Mouse (Mus musculus): Measurements from ENCODE around the gene Ece2. TPM values are rescaled to one million over a fixed set of nuclear protein-coding genes. Genes with fewer than 3 reads are reported as not detected.
A peak's percentile ranks its signal among the peaks of the same experiment; 100 is the strongest.

Ece2 gene
- polyA plus RNA-seq, 1 experiment from 2014 or later: 3.6 TPM

DNA sequence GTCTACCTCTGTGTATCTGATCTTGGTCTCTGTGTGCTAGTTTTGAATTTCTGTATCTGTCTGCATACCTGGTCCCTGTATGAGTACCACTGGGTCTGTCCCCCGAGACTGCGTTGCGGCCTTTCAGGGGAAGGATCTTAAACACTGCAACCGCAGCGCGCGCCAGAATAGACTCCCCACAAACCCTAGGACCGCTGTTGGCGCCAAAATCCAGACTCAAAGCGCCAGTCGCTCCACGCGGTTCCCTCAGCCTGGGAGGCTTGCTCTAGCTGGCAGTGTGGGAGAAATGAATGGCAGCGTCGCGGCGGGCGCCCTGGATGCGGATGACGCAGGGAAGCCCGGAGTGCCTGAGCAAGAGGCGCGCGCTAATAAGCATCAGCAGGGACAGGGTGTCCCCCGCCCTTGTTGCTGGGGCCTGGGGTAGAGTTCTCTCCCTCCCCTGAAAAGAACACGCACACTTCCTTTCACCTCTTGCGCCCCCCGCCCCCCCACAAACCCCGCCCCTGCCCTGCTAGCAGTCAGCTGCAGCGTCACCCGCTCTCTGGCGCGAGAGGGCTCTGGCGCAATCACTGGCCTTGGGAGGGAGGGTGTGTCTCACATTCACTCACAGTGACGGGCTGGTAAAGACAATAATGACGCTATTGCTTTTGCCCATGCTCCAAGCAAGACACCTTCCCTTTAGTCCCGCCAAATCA, 7.5 kb upstream of the Ece2 start:
- no peaks in the 10 kb centered on the region for H3K9me3 ChIP-seq (ENCODE audit: low read length)
- peaks cover 23% of the 10 kb centered on the region for H3K27me3 ChIP-seq (ENCODE audit: insufficient read depth, low read length)
- H3K27ac ChIP-seq (ENCODE audit: low read length): no peak overlapping the region; the same call in 1 of the 2 replicates
- H3K4me2 ChIP-seq (replicated peaks; ENCODE audit: low read depth, low read length): peak overlapping the region; percentile 100
- H3K4me3 ChIP-seq (ENCODE audit: low read length): peak overlapping the region; percentile 76
- peaks cover 26% of the 10 kb centered on the region for H3K4me1 ChIP-seq (ENCODE audit: insufficient read depth, low read length)
- under 1% methylated on average over 36 of the region's 37 CpGs for WGBS
- peak; percentile 50 for ATAC-seq (ENCODE audit: low FRiP score, low TSS enrichment)
- 0 out of 2 replicates have a peak, but pooled peaks cover 5% of the 10 kb centered on the region for H3K36me3 ChIP-seq (ENCODE audit: insufficient read depth, low read length)
- H3K9ac ChIP-seq (replicated peaks; ENCODE audit: low read length): peak overlapping the region; percentile 74

DNA sequence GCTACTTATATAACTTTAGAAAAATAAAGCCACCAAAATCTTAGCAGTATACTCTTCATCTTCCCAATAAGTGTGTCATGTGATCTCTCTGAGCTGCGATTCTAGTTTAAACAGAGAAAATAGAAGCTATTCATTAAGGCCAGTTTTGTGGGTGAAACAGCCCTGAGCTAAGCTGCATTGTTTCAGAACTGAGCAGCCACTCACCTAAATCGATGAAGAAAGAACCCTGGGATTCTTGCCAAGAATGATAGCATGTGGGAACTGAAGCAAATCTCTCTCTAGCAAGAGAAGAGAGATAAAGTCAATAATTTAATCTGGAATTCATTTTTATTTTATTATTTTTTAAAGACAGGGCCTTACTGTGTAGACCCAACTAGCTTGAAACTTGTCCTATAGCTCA, 6.4 kb upstream of the Ece2 start:
- H3K9ac ChIP-seq (replicated peaks; ENCODE audit: low read length): no peak overlapping the region
- H3K9me3 ChIP-seq (ENCODE audit: low read length): no peaks in the 10 kb centered on the region
- 0 out of 2 replicates have a peak, but pooled peaks cover 5% of the 10 kb centered on the region for H3K36me3 ChIP-seq (ENCODE audit: insufficient read depth, low read length)
- no peak overlapping the region for H3K4me3 ChIP-seq (ENCODE audit: low read length)
- no peak overlapping the region for H3K4me2 ChIP-seq (replicated peaks; ENCODE audit: low read depth, low read length)
- WGBS: 54% methylated on average over 2 of the region's 2 CpGs
- H3K27me3 ChIP-seq (ENCODE audit: insufficient read depth, low read length): peaks cover 24% of the 10 kb centered on the region
- H3K4me1 ChIP-seq (ENCODE audit: insufficient read depth, low read length): peaks cover 26% of the 10 kb centered on the region
- H3K27ac ChIP-seq (ENCODE audit: low read length): no peak overlapping the region
- ATAC-seq (ENCODE audit: low FRiP score, low TSS enrichment): no peak

DNA sequence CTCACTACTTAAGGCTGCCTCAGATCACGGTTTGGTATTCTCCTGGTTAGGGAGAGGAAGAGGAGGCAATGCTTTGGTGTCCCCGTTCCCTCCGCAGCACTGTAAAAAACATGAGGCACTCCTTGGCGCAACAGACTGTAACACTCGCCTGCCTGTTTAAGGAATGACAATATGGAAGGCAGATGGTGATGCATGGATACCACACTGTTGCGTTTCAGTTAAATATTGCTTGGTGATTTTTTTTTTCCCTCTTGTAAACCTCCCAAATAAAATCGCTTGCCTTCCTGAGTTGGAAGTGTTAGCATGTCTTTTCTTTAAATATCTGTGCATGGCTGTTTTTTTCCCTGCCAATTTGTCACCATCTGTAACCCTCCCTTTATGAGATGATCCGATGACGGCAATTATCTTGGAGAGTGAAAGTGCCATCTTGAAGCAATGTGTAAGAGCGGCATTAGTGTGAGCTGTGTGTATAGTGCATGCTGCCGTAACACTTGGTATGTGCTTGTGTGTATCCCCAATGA, 697 bp upstream of the Ece2 start:
- WGBS: 54% methylated on average over 11 of the region's 11 CpGs

DNA sequence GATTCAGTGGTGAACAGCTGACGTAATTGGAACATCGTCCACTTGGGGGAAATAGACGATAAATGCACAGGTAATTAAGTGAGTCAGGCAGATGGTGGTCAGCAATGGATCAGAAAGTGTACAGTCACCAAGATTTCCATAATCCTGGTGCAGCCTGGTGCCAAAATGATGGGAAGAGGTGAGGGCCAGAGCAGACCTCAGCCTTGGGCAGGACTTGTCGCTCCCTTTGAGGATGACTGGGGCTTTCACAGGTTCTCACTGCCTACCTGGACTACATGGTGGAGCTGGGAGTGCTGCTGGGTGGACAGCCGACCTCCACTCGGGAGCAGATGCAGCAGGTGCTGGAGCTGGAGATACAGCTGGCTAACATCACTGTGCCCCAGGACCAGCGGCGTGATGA, 7.8 kb downstream of the Ece2 start:
- H3K36me3 ChIP-seq (ENCODE audit: insufficient read depth, low read length): no peaks in the 10 kb centered on the region
- no peak for ATAC-seq (ENCODE audit: low FRiP score, low TSS enrichment)
- no peak overlapping the region for H3K4me2 ChIP-seq (replicated peaks; ENCODE audit: low read depth, low read length)
- no peak overlapping the region for H3K4me3 ChIP-seq (ENCODE audit: low read length)
- no peaks in the 10 kb centered on the region for H3K9me3 ChIP-seq (ENCODE audit: low read length)
- 74% methylated on average over 8 of the region's 8 CpGs for WGBS
- no peak overlapping the region for H3K9ac ChIP-seq (replicated peaks; ENCODE audit: low read length)
- no peaks in the 10 kb centered on the region for H3K4me1 ChIP-seq (ENCODE audit: insufficient read depth, low read length)
- no peak overlapping the region for H3K27ac ChIP-seq (ENCODE audit: low read length)
- no peaks in the 10 kb centered on the region for H3K27me3 ChIP-seq (ENCODE audit: insufficient read depth, low read length)

More for the DNA sequence above, 697 bp upstream of the Ece2 start:
- Histone ChIP-seq H3K4me3 (ENCODE audit: low read length) (no peak overlapping the region), H3K4me1 (ENCODE audit: insufficient read depth, low read length) (peaks cover 12% of the 10 kb centered on the region), H3K9ac (replicated peaks; ENCODE audit: low read length) (no peak overlapping the region), H3K9me3 (ENCODE audit: low read length) (no peaks in the 10 kb centered on the region), H3K27me3 (ENCODE audit: insufficient read depth, low read length) (peaks cover 16% of the 10 kb centered on the region), H3K36me3 (ENCODE audit: insufficient read depth, low read length) (no peaks in the 10 kb centered on the region), H3K4me2 (replicated peaks; ENCODE audit: low read depth, low read length) (peak overlapping the region; percentile 96; the same call in 1 of the 2 replicates), H3K27ac (ENCODE audit: low read length) (no peak overlapping the region)
- no peak for ATAC-seq (ENCODE audit: low FRiP score, low TSS enrichment)

DNA sequence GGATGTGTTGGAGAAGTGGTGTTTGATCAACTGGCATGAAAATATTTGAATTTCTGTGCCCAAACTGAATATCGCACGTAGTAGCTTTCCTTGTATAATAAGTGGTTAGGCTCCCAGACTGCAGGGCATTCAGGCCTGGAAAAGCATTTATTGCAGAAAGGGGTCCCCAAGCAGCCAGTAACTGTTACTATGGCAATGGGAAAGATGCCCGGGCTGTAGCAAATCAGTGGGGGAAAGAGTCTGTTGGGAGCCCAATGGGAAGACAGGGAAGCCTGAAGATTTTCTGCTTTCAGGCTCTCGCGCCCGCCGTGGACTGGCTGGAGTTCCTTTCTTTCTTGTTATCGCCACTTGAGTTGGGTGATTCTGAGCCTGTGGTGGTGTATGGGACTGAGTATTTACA, 8.7 kb downstream of the Ece2 start:
- no peak overlapping the region for H3K27ac ChIP-seq (ENCODE audit: low read length)
- H3K9me3 ChIP-seq (ENCODE audit: low read length): no peaks in the 10 kb centered on the region
- H3K36me3 ChIP-seq (ENCODE audit: insufficient read depth, low read length): no peaks in the 10 kb centered on the region
- no peak overlapping the region for H3K4me2 ChIP-seq (replicated peaks; ENCODE audit: low read depth, low read length)
- no peak overlapping the region for H3K4me3 ChIP-seq (ENCODE audit: low read length)
- H3K9ac ChIP-seq (replicated peaks; ENCODE audit: low read length): no peak overlapping the region
- ATAC-seq (ENCODE audit: low FRiP score, low TSS enrichment): no peak
- 78% methylated on average over 8 of the region's 8 CpGs for WGBS
- H3K27me3 ChIP-seq (ENCODE audit: insufficient read depth, low read length): no peaks in the 10 kb centered on the region
- H3K4me1 ChIP-seq (ENCODE audit: insufficient read depth, low read length): no peaks in the 10 kb centered on the region

DNA sequence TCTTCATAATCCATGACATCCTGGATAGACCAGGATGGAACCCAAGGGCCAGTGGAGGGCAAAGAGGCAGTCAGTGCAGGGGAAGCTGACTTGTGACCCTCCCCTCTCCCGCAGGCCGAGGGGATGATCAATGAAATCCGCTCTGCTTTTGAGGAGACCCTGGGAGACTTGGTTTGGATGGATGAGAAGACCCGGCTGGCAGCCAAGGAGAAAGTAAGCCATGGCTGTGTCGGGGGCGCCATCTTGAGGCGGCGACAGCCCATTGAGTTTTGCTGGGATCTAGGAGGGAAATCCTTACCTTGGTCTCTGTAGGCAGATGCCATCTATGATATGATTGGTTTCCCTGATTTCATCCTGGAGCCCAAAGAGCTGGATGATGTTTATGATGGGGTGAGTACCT, 12.5 kb downstream of the Ece2 start:
- H3K27ac ChIP-seq (ENCODE audit: low read length): no peak overlapping the region
- H3K4me1 ChIP-seq (ENCODE audit: insufficient read depth, low read length): no peaks in the 10 kb centered on the region
- under 1% methylated on average over 8 of the region's 8 CpGs for WGBS
- H3K36me3 ChIP-seq (ENCODE audit: insufficient read depth, low read length): no peaks in the 10 kb centered on the region
- H3K4me2 ChIP-seq (replicated peaks; ENCODE audit: low read depth, low read length): no peak overlapping the region
- H3K4me3 ChIP-seq (ENCODE audit: low read length): no peak overlapping the region
- no peaks in the 10 kb centered on the region for H3K27me3 ChIP-seq (ENCODE audit: insufficient read depth, low read length)
- H3K9me3 ChIP-seq (ENCODE audit: low read length): no peaks in the 10 kb centered on the region
- no peak overlapping the region for H3K9ac ChIP-seq (replicated peaks; ENCODE audit: low read length)
- ATAC-seq (ENCODE audit: low FRiP score, low TSS enrichment): peak; percentile 54

DNA sequence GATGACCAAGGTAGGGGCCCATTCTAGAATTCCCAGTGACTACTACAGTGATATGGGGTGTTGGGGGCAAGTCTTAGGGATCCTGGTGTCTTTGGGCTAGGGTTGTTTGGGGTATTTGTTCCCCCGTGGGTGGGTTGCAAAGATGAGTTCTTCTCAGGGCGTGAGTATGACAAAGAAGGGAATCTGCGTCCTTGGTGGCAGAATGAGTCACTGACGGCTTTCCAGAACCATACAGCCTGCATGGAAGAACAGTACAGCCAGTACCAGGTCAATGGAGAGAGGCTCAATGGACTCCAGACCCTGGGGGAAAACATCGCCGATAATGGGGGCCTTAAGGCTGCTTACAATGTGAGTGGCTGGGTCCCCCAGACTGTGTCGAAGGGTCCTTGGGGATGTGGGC, 14.3 kb downstream of the Ece2 start:
- Histone ChIP-seq H3K4me2 (replicated peaks; ENCODE audit: low read depth, low read length) (no peak overlapping the region), H3K9me3 (ENCODE audit: low read length) (no peaks in the 10 kb centered on the region), H3K27ac (ENCODE audit: low read length) (no peak overlapping the region), H3K4me3 (ENCODE audit: low read length) (no peak overlapping the region), H3K36me3 (ENCODE audit: insufficient read depth, low read length) (no peaks in the 10 kb centered on the region), H3K9ac (replicated peaks; ENCODE audit: low read length) (no peak overlapping the region), H3K4me1 (ENCODE audit: insufficient read depth, low read length) (no peaks in the 10 kb centered on the region), H3K27me3 (ENCODE audit: insufficient read depth, low read length) (no peaks in the 10 kb centered on the region)
- ATAC-seq (ENCODE audit: low FRiP score, low TSS enrichment): no peak
- WGBS: 83% methylated on average over 7 of the region's 7 CpGs

DNA sequence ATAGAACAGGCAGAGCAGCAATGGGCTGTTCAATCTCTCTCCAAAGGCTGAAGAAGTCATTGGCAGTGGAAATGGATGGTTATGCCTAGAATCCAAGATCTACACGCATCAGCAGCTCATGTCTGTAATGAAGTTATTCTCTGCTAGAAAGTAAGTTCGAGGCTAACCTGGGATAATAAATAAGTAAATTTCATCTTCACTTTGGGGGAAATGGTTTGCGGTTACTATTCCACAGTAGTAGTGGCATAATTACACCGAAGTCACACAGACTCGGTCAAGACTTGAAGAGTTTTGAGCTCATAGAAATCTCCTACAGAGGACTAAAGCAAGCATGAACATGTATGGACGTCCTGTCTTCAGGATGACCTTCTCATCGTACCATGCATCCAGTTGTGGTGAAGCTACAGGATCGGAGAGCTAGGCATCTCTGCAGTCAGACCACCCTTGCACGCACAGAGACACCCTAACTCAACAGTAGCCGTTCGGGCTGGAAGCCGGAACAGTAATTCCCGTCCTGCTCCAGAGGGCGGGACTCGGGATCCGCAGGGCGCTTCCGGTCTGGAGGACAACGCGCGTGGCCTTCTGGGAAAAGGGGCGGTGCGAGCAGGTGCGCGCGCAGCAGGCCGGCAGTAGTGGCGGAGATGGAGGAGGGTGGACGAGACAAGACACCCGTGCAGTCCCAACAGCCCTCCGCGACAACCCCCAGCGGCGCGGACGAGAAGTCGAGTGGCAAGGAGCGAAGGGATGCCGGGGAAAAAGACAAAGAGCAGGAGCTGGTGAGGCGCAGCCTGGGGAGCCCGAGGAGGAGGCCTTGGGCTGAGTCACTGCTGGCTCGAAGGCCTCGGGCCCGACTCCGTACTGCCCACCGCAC, 21.7 kb downstream of the Ece2 start, which contains the start of gene Psmd2:
Psmd2 (plus strand) TSS at position 577 of the 871 bp plus-strand sequence.
- peak within 1 kb of the TSS; percentile 84 for H3K4me2 ChIP-seq (replicated peaks; ENCODE audit: low read depth, low read length)
- peak within 1 kb of the TSS; percentile 84 for H3K27ac ChIP-seq (ENCODE audit: low read length)
- peaks cover 23% of the 10 kb centered on the region for H3K36me3 ChIP-seq (ENCODE audit: insufficient read depth, low read length)
- H3K9ac ChIP-seq (replicated peaks; ENCODE audit: low read length): peak within 1 kb of the TSS; percentile 90
- 2% methylated on average over 46 of the region's 46 CpGs for WGBS
- H3K27me3 ChIP-seq (ENCODE audit: insufficient read depth, low read length): no peaks in the 10 kb centered on the region
- H3K4me3 ChIP-seq (ENCODE audit: low read length): peak within 1 kb of the TSS; percentile 80
- H3K4me1 ChIP-seq (ENCODE audit: insufficient read depth, low read length): peaks cover 16% of the 10 kb centered on the region
- H3K9me3 ChIP-seq (ENCODE audit: low read length): no peaks in the 10 kb centered on the region
- peak; percentile 96 for ATAC-seq (ENCODE audit: low FRiP score, low TSS enrichment)

DNA sequence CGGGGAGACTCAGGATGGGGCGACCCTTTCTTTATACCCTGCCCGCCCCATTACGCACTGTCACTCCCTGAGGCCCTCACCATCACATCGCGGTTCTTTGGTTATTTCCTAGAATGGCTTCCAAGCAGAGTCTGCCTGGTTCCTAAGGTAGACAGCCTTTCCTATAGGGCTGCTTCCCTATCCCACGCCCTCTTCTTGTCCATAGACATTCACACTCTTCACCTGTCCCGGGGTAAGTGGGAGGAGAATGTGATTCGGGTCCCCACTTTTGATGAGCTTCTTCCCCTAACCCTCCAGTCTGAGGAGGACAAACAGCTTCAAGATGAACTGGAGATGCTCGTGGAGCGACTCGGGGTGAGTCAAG, 22.3 kb downstream of the Ece2 start:
- Histone ChIP-seq H3K36me3 (ENCODE audit: insufficient read depth, low read length) (peaks cover 29% of the 10 kb centered on the region), H3K4me1 (ENCODE audit: insufficient read depth, low read length) (peaks cover 16% of the 10 kb centered on the region), H3K4me2 (replicated peaks; ENCODE audit: low read depth, low read length) (peak overlapping the region; percentile 84), H3K27ac (ENCODE audit: low read length) (peak overlapping the region; percentile 43; the same call in 1 of the 2 replicates), H3K4me3 (ENCODE audit: low read length) (peak overlapping the region; percentile 80), H3K9ac (replicated peaks; ENCODE audit: low read length) (peak overlapping the region; percentile 90), H3K27me3 (ENCODE audit: insufficient read depth, low read length) (no peaks in the 10 kb centered on the region), H3K9me3 (ENCODE audit: low read length) (no peaks in the 10 kb centered on the region)
- no peak; the same call in 1 of the 2 replicates for ATAC-seq (ENCODE audit: low FRiP score, low TSS enrichment)
- 8% methylated on average over 12 of the region's 12 CpGs for WGBS

All from kidney, embryonic 16.5 days (tissue).